Mouse (Mus musculus) spleen, postnatal 4 days (tissue): ENCODE measurements around the gene Grn.
A peak's percentile ranks its signal among the peaks of the same experiment; 100 is the strongest.
"Not testable (repeated sequence)": the region's sequence is repeated elsewhere in the genome, so short reads cannot be mapped to it uniquely, and the experiment has no call there.

ENCODE experiments used
- DNase-seq, 2 experiments: peaks; one replicate each; pipeline ENCODE4 v3.0.0; 2022; ENCODE audit warnings: low spot score in 2 of 2

Grn gene

DNA sequence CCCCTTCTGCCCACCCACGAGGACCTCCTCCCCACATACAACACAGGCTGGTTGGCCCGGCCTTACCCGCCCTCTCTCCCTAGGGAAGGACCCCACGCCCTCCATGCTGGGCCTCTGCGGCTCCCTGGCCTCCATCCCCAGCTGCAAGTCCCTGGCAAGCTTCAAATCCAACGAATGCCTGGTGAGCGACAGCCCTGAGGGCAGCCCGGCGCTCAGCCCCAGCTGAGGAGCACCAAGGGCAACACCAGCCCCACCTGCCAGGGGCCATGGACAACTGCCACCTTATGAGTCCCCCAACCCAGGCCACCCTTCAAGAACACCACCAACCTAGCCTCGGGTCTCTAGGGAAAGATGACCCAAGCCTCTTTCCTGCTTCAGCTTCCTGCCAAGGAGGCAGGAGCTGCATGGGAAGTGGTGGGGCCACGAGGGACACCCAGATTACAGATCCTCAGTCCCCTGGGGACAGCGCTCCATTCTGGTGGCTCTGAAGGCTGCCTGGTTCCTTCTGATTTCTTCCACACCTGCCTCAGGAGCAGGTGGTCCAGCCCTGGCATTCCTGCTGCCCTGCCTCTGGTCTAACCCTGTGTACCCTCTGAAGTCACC, 28.1 kb upstream of the Grn start:
- peak in 1 of 2 experiments; percentile 63 for DNase-seq

DNA sequence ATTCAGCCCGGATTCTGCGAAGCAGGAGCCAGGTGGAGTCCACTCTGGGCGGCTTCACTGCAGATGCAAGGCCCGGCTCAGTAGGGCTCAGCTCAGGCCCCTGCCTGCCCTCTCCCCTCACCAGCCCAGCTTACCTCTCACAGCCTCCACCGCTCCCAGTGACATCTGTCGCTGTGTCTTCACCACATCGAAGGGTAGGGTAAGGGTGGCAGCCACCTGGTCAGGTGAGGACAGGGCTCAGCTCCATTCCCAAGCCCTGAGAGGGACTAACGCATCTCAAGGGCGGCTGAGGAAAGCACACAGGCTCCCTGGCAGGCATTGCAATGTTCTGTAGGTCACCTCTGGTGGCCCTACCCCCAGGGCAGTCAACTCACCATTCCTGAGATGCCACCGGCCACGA, 26.5 kb upstream of the Grn start:
- DNase-seq, result no peak

DNA sequence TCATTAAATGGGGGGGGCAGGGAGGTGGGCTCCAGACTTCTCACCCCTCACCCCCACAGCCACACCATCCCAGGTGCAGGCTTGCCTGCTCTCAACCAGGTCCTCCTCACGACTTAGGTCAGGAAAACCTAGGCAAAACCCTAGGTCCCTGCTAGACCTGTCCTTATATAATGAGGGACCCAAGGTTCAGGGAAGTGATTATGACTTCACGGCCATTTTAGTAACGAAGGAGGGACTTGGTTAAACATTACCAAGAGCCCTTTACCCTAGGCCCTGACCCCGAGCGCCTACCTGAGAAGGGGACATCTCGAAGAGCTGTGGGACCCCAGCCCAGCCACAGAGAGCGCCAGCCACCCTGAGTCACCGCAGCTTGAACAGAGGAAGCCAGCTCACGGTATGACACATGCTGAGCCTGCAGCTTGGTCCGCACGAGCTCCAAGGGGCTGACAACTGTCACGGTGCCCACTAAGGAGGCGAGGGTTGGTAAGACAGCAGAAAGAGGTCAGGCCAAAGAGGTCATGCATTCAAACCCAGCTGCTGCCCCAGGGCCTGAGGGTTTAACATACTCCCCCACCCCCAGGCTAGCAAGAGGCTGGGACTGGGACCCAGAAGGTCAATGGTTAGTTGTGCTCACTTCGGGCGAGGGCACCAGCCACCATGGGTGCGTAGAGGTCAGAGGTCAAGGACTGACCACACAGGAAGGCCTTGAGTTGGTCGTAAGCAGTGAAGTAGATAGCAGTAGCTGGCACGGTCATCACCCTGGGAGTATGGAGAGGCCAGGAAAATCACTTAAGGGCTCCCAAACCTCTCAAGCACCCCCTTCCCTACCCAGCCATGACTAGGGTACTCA, 25.7 kb upstream of the Grn start:
- DNase-seq, result no peak

DNA sequence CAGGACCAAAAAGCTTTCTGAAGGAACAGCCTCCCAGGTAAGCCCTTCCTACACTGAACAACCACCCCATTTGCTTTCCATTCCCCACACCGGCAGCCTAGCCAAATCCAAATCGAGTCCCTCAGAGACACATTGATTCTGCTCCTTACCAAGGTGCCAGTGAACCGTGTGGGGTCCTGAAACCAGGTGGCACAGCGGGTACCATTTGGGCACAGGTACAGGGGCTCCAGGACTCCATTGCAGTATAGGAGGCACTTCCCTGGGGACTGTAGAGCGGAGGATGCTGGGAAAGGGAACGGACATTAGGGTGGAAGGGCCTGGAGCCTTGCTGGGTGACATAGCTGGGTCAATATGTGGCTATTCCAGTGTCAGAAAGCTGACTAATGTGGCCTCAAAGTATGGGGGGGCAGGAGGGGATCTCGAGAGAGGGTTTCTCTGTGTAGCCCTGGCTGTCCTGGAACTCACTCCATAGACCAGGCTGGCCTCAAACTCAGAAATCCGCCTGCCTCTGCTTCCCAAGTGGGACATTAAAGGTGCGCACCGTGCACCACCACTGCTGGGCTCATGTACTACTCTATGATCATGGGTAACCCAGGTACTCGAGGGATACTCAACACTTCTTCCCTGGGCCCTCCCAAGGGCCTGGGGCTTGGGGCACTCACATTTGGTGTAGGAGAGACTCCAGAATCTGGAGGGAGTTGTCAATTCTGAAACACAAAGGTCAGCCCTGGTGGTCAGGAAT, 24.4 kb upstream of the Grn start:
- DNase-seq, result no peak

DNA sequence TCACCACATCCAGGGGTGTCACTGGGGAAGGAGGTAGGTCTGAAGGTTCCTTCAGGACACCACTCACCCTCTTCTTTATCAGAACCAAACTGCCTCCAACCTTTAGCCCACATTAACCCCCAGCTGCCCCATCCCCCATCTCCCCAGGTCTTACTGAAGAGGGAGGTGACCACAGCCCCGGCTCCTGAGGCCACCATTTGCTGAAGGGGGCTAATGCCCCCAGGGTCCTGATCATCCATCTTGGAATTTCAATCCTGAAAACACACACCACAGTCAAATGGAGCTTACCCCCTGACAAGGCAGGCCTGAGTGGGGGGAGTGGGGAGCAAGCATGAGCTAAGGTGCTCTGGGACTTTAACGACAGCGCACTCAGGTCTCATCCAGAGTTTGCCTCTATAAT, 23.7 kb upstream of the Grn start:
- peak in 1 of 2 experiments; percentile 67 for DNase-seq

DNA sequence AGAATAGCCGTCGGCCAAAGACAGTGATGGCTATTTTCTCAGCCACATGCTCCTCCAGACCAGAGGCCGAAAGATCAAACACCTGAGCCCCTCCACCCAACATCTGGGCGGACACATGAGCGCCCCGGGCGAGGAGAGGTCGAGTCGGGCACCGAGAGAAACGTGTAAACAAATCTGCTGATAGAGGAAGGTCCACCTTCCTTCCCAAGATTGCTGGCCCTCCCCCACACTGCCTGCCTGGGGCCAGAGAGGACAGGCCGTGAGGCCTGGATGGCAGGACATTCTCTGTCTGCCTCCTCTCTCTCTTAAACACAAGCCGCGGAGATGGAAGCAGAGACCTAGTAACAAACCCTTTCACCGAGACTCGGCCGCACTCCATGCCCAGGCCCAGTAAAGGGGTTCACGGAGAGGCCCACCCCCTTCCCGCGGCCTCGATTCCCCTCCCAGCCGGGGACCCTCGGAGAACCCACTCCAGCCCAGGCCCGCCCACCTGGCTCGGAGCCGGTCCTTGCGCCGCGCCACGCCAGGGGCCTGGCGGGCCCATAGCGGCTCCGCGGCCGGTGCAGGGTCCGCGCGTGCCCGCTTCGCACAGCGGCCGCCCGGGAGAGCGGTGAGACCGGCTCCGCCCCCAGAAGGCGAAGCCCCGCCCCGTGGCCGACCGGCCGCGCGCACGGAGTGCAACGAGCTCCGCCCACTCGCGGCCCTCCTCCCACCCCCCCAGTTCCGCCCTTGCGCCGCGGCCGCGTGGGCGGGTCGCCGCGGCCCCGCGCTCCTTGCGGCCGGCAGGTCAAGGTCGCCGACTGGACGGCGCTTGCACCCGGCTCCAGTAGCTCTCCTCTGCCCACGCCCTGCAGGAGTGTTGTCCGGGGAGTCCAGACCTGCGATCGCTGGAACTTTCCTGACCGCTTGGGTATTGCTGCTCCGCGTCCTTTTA, 22.9 kb upstream of the Grn start:
- peak; percentile 97 to 99 for DNase-seq

DNA sequence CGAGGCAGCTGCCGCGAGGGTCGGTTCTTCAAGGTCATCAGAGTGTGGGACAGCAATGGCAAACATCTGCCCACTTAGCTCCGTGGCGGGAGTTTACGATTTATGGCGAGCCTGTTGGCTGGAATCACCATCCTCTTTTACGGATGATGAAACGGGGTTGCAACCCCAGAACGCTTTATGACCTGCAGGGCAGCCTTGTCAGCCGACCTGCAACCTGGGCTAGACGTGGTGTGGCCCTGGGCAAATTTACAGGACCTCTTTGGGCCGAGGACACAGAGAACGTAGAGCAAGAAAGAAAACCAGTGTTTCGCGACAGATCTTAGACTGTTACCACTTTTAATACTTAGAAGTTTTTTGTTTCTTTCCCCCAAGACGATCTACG, 22.3 kb upstream of the Grn start, which contains the start of gene Slc25a39:
Slc25a39 (minus strand) TSS at position 113 of the 382 bp plus-strand sequence.
- DNase-seq, result no peak

DNA sequence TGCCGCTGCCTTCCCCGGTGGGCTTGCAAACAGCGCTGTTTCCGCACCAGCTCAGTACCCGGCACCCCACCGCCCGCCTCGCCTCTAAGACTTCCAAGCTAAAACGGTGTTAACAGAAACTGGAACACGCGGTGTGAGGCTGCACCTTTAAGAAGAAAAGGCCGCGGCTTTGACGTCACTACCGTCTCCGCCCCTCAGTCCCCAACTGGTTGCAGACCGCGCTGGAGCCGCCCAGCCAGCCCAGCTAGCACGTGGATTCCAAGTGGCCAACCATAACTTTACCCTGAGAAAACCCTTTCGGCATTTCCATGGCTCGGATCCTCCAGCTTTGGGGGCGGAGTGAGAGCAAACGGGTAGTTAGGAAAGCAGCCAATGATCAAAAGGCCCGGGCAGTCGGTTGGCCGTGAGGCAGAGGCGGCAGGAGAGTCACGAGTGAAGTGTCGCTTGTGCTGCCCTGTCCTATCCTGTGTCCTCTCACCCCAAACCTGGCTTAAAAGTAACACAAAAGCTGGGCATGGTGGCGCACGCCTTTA, 21.7 kb upstream of the Grn start:
- DNase-seq, result peak; percentile 96

DNA sequence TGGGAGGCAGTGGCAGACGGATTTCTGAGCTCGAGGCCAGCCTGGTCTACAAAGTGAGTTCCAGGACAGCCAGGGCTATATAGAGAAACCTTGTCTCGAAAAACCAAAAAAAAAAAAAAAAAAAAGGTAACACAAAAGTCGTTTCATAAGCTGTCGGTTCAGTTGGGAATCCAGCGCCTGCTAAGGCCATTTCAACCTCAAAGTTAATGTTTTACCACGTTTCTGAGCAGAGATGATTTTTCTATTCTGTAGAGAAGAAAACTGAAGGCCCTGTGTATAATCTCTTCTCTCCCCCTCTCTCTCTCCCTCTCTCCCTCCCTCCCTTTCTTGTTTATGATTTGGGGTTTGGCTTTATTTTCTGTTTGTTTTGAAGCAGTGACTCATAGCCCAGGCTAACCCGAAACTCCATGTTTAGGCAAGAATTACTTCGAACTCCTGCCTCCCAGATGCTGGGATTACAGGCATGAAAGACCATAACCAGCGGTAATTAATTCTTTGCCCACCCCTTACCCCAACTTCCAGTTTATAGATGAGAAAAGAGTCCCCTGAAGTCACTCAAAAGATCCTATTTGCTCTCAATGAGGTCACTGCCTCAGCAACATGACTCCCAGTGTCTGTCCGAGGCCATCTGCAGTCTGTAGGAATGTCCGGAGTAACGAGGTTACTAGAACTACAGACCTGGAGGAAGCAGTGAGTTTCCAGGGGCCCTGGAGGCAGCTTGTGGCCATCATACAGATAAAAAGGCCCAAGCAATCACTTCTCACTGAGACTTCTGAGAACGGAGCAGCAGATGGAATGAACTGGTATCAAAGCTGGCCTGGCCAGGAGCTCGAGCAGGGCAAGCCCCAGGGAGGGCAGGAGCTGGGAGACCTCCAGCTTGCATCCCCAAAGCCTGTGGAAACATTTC, 21.0 kb upstream of the Grn start:
- DNase-seq, result no peak

DNA sequence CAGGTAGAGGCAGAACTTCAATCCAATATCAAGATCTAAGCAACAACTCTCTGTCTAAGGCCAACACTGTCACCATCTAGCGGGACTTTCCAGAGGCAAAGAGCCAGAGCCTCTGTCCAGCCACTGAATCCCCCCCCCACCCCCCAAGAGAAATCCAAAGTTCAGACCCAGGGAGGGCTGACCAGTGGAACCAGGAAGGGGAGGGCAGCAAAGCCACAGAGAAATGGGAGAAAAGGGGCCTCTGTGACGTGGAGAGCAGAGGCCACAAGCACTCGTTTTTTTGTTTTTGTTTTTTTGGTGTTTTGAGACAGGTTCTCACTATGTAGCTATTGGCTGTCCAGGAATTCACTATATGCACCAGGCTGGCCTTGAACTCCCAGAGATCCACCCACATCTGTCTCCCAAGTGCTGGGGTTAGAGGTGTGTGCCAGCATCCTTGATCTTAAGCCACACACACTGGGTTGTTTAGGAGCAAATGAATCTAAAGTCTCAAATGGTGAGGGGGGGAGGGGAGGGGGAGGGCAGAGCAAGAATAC, 20.3 kb upstream of the Grn start:
- no peak for DNase-seq

DNA sequence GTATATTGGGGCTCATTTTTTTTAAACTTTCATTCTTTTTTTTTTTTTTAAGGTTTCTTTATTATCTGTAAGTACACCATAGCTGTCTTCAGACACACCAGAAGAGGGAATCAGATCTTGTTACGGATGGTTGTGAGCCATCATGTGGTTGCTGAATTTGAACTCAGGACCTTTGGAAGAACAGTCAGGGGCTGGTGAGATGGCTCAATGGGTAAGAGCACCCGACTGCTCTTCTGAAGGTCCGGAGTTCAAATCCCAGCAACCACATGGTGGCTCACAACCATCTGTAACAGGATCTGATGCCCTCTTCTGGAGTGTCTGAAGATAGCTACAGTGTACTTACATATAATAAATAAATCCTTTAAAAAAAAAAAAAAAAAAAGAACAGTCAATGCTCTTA, 19.8 kb upstream of the Grn start:
- not testable (repeated sequence) for DNase-seq

DNA sequence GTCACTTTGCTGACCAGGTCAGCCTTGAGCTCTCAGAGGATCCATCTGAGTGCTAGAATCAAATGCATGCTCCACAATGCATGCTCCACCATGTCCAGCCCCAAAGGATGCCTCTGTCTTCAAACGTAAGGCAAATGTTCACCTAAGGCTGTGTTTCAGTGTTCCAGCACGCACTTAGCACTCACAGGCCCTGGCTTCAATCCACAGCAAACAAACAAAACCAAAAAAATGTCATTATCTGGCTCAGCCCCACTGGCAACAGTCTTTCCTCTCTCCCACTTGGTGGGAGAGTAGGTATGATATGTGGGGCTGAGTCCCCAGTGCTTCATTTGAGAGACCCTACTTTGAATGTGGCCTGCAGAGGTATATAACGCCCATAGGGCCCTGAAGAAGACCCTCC, 19.1 kb upstream of the Grn start:
- DNase-seq, result no peak

DNA sequence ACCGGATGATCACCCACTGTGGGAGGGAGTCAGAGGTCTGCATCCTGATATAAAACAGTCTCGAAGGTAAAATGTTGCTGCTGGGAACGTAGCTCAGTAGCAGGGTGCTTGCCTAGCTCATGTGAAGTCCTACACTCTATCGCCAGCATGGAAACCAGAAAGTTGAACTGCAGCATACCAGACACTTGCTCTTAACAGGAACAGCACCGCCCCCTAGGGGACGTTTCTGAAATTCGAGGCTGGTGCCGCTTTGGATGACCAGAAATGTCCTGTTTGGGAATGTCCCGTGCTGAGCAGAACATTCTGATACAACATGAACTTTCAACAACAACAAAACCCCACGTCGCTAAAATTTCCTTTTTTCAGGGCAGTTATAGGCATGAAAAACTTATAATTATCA, 18.4 kb upstream of the Grn start:
- peak; percentile 90 to 97 for DNase-seq

DNA sequence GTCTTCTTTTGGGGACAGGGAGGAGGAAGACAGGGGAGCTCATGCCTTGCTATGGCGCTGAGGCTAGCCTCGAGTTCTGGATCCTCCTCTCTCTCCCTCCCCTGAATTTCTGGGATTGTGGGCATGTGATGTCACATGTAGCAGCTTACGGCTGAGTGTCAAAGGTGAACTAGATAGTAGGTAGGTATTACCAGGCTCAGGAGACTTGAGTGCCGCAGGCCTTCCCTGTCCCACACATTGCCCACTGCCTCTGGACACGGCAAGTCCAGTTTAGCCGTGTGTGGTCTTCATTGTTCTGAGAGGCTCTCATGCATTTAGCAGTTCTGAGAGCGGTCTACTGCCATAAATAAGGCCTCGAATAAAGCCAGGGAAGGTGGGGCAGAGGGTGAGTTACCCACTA, 17.1 kb upstream of the Grn start:
- DNase-seq, result no peak

DNA sequence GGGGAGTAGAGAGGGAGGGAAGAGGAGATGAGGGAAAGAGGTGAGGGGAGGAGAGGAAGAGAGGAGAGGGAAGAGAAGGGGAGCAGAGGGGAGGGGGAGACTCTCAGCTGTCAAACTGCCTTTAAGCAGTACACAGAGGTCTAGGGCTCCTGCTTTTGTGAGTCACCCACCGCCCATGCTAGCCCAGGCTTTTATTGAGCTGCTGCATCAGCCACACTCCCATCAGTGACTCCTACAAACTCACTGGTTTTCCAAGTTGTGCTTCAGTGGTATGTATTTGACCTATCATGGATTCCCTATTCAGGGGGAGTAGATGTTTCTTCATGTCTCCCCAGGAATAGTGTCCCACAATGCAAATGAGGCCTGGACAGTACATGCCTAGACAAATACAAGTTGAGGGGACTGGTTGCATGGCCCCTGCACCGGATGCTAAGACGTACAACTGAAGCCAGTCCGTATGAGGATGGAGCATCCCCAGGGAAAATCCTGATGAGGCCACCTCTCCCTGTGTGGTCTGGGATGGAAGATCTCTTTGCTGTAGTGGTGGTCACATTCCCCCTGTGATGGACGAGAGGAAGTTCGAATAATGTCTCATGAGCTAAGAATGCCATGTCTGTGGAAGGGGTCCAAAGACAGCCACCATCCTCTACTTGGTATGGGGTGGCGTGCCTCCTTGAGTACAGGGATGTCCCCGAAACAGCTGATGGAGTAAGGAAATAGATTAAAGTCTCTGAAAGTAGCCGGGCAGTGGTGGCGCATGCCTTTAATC, 14.9 kb upstream of the Grn start:
- DNase-seq, result no peak

DNA sequence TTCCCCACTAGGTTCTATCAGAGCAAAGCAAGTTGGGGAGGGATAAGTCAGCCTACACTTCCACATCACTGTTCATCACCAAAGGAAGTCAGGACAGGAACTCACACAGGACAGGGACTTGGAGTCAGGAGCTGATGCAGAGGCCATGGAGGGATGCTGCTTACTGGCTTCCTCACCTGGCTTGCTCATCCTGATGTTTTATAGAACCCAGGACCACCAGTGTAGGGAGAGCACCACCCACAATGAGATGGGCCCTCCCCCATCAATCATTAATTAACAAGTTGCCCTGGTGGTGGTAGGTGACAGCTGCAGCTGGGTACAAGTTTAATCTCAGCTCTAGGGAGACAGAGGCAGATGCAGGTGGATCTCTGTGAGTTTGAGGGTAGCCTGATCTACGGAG, 13.0 kb upstream of the Grn start:
- no peak for DNase-seq

DNA sequence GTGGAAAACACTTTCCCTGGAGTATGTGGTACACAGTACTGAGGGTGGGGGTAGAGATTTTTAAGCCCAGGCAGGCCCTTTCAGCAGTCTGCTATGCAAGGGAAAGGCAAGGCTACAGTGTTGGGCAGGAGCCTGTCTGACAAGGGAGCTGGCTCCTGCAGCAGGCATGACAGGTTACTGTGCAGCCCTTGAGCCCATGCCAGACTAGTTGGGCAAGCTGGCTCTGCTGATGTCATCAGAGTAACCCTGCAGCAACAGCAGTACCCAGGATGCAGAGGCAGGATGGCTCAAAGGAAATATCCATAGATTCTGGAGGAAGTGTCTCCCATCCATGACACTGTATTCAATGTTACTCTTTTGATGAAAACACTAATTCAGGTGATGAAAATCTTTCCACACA, 11.2 kb upstream of the Grn start:
- DNase-seq, result no peak

DNA sequence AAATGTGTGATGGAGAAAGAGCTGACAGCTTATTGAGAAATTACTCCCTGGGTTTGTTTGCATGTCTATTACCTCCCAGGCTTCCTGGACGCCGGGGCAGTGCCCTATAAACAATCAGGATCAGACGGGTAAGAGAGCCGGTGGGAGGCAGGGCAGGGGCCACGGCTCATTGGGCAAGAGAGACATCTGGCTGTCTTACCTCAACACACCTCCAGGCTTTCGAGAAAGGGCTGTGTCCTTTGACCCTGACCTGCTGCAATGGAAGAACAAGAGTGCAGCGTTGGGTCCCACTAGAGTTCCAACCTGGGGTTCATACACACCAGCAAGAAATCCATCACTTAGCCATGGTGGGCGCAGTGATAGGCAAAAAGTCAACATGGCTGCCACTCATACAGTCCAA, 8.6 kb upstream of the Grn start:
- no peak for DNase-seq

DNA sequence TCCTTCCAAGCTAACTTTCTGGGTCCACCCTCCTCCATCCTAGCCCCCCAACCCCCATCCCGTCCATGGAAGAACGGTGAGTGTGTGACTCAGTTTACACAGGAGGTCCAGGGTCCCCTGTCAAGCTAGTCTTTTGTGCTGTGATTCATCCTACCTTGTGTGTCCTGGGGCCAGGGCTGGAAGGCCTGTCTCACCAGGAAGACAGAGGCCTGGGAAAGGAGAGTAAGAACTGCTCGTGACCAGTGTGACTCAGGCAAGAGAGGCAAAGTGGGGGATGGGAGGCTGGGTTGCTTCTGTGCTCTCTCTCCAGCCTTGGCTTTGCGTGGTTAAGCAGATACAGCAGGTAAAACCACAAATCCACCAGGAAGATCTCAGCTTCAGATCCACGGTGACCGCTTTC, 5.4 kb upstream of the Grn start:
- no peak for DNase-seq
